Mouse (Mus musculus) urinary bladder, postnatal 36 days (tissue): ENCODE measurements around the gene Stac.

Experiments
- DNase-seq, 2 experiments: peaks; one replicate each; pipeline ENCODE4 v3.0.0; 2022; ENCODE audit warnings: low spot score in 2 of 2, mixed read lengths in 1 of 2

Gene Stac

GRCm38 (mm10) chr9:111606603-111607002, 83.5 kb downstream of the Stac start:
- DNase-seq, result no peak

GRCm38 (mm10) chr9:111587527-111587926, 102.6 kb downstream of the Stac start:
- DNase-seq, result no peak

- no peak for DNase-seq
Observed at GRCm38 (mm10) chr9:111578784-111579183, 111.4 kb downstream of the Stac start.

DNA sequence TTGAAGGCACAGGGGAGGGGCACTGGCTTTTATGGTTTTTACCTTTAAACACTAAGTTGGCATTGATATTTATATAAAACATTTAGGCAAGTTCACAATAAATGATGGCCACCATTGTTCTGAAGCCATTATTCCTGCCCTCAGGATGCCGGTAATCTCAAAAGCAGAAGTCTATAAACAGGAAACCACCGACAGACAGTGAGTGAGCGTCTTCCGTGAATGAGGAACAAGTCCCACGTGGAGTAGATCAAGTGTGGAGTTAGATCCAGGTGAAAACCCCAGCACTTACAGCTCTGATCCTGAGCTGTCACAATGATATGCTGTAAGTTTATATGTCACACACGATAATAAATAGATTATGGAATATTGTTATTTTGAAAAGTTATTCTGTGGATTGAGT, 112.7 kb downstream of the Stac start:
- no peak for DNase-seq

DNA sequence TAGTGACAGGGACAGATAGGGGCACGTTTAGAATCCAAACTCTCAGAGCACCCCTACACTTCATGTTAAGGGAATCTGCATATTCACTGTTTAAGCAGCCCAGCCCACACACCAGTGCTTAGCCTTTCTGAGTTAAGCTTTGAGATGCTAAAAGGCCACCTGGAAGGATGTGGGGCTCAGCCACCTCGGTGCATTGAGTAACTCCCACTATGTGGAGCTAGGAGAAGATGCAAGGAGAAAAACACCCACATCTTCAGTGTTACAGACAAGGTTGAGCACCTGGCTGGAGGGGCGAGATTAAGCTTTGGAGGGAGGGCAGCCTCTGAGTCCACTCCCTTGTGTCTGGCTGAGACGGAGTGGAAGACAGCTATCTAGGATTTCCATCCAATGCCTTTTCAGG, 114.3 kb downstream of the Stac start:
- DNase-seq, result no peak

DNA sequence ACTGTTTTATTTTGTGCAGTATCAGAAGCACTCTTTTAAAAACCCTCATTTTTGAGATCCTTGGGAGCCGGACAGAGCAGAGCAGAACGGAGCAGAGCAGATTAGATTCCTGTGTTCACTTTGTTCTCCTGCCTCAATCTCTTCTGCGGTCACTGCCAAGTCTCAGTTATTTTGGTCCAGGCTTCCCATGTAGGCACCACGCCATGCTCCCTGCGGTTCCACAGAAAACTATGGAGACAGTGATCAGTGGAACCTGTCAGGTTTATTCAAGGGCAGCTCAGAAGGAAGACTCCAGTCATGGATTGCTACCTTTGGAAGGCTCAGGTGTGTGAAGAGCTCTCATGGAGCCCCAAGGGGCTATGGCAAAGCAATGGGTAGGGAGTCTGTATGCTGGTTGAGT, 116.3 kb downstream of the Stac start:
- no peak for DNase-seq

- no peak for DNase-seq
Observed at GRCm38 (mm10) chr9:111571619-111572018, 118.5 kb downstream of the Stac start.

- DNase-seq, result no peak
Observed at GRCm38 (mm10) chr9:111564176-111564575, 126.0 kb downstream of the Stac start.

DNA sequence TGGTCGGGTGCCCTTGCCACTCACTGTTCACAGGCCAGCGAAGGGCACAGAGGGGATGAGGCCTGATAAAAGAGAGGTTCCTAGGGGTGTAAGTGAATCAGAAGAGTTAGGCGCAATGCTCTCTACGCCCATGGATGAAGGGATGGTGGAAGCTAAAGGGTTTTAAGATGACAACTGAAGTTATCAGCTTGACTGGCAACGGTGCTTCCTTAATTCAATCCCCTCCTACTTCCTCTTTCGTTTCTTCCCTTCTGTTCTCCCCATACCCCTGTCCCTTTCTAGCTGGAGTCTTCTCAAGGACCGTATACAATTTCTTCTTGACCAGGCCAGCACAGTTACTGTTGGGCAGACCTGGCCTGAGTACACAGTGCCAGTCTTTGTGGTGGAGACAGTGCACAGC, 126.9 kb downstream of the Stac start:
- DNase-seq, result no peak

DNA sequence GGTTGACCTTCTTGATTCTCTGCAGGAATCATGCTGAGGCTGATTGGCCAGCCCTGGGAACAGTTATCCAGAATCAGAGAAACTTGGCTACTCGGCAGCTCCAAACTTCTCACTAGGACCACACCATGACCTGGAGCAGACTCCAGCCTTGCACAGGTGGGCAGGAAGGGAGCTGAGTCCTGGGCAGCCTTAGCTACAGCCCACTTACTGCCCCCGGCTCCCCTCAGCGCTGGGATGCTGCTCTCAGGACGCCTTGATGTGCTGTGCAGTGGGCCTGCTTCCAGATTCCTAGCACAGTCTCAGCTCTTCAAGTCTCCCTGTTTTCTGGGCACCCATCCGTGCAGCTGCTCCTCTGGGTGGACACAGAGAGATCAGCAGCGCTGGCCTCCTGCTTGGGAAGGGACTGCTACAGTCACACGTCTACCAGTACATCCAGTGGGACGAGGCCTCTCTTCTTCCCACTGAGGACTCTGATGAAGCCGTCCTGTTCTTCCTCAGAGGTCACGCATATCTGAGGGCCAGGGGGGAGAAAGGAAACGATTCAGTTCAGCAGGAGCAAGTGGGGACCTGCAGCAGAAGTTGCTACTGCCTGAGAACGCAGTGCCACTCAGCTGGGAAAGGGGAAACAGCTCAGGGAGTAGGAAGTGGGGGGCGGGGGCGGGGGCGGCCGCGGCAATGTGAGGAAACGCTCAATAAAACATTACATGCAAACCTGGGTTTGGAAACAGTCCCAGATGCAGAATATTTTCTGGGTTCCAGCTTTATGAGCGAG, 127.7 kb downstream of the Stac start:
- DNase-seq, result no peak

DNA sequence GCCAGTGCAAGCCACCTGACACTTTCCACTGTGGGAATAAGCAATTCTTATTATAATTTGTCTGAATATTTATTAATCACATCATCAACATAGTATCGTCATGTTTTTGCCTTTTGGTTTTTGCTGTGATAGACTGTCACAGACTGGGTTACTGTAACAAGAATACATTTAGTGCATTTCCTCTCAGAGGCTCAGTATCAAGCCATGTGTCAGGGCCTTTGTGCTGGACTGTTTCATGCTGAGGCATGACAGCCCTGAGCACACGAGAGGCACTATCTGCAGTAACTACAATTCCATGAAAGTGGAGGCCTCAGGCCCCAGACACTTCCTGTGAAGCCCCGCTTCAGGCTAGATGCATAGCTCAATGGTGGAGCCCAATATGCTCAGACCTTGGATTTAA, 133.4 kb downstream of the Stac start:
- no peak for DNase-seq

GRCm38 (mm10) chr9:111552865-111553264, 137.3 kb downstream of the Stac start:
- DNase-seq, result no peak

GRCm38 (mm10) chr9:111551461-111552190, 138.5 kb downstream of the Stac start:
- DNase-seq, result no peak

- DNase-seq, result no peak
Observed at GRCm38 (mm10) chr9:111550963-111551321, 139.2 kb downstream of the Stac start.

GRCm38 (mm10) chr9:111550281-111550962, 139.7 kb downstream of the Stac start:
- no peak for DNase-seq

DNA sequence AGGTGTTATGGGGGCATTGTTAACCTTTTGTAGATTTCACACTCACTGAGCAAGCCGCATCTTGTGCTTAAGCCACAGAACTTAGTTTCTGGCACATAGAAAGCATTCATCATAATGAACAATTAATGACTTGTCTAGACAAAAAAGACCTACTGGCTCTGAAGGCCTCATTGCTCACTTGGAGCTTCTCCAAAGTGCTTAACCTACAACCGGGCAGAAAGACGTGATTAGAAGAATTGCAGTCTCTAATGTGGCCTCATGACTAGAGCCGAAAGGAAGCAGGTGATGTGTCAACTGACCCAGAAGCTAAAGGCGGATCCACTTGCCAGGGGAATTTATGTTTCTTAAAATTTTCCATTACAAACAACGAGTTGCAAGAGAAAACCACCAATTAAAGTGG, 147.5 kb downstream of the Stac start:
- no peak for DNase-seq

GRCm38 (mm10) chr9:111535445-111536064, 154.6 kb downstream of the Stac start:
- peak; percentile 26 to 35 for DNase-seq

DNA sequence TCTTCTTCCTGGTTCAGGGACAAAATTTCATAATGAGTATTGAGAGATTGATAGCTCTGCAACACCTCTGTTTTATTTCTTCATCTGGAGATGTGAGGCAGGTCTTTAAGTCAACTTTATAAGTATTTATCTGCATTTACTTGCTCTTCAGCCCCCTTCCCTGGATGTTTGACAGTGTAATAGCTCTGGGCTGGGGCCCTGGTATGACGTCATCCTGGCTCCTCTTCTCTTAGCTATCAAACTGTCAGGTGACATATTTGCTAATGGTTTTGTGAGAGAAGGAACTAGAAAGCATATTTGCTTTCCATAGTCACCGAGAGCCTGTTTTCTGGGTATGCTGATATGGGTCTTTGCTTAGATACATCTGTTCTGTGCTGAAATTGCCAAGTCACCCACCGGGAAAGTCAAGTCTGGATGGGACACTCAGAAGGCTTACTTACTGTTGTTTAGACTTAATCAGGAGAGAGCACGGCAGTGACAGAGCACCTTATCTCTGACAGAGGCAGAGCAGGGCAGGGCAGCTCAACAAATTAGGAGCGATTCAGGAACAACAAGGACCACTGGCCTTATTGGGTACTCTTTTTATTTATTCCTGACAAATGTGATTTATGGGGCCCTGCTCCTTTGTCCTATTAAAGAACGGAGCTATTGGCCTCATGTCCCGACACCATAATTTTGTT, 155.3 kb downstream of the Stac start:
- DNase-seq, result no peak

DNA sequence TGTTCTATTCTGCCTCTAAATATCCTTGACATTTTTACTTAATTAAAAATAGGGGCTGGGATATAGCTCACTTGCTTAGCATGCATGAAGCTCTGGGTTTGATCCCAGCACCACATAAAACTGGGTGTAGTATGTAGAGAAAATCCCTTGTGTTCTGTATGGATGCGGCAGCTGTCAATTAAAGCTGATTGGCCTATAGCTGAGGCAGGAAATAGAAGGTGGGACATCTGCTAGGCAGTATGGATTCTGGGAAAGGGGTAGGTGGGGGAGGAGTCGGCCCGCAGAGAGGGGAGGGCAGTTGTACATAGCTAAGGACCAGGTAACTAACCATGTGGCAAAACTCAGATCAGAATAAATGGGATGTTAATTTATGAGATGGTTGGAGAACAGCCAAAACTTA, 166.3 kb downstream of the Stac start:
- no peak for DNase-seq

DNA sequence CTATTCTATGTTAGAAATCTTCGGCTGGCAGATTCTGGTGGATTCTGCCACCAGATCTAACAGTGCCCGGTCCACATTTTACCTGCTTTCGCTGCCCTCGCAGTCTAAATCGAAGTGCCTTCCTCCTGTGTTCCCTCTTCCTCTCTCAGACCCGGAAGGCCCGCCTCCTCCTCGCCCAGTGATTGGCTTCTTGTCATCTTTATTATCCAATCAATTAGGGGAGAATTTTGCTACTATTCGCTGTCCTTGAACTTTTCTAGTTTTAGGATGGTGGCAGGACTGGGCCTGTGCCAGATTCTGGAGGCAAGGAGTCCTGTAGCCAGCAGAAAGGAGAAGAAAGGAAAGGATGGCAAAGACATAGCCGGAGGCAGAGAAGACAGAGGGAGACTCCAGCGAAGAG, 167.0 kb downstream of the Stac start:
- no peak for DNase-seq

- no peak for DNase-seq
Observed at GRCm38 (mm10) chr9:111522226-111522625, 167.9 kb downstream of the Stac start.

- DNase-seq, result no peak
Observed at GRCm38 (mm10) chr9:111515536-111515935, 174.6 kb downstream of the Stac start.
